Mouse (Mus musculus) lung, postnatal 0 days (tissue): Measurements from ENCODE around the gene Mcfd2.

Experiments used
- CTCF ChIP-seq: IDR thresholded peaks from 2 replicates; pipeline ENCODE4 v1.5.1; 2016; ENCODE audit warnings: antibody characterized with exemption, mild to moderate bottlenecking
- EP300 ChIP-seq: IDR thresholded peaks from 2 replicates; pipeline ENCODE4 v1.6.1; 2016; ENCODE audit warnings: antibody characterized with exemption, mild to moderate bottlenecking, control low read depth

DNA sequence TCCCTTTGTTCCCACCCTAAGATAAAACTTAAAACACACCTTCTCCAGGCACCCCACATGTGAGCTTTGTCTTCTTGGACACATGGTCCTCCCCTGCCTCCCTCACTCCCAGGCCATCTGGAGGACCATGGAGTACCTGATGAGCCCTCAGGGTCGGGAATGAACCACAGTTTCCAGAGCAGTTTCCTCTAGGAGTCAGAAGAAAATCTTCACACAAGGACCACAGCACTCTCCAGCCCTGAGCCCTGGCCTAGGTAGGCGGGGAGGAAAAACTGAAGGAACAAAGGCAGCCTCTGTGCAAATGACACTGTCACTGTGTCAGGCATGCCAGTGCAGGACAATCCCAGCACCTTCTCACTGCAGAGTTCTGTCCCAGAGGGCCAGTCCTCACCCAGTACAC, 41.3 kb downstream of the Mcfd2 start:
- no peak for TF ChIP-seq EP300
- no peak for TF ChIP-seq CTCF
